ENCODE assay signal across 20 mouse cellular contexts in genomic region chr12:34579220-34579619, GRCm38 (mm10).
DNase-seq lines count a peak whose midpoint lies in the region; ATAC-seq and TF ChIP-seq lines count a peak whose summit lies in the region.
"Had no signal": no experiment of that assay in that cellular context is flagged by ENCODE, and none has a peak within 500 bp of the region (broad histone marks: within the 10 kb centered on the region; RNA-seq: fewer than 3 reads in every experiment).

No protein-coding gene starts in this region.

- 42% methylated on average over 1 of the region's 1 CpGs for WGBS in heart, embryonic 10.5 days
- WGBS in heart, embryonic 14.5 days: 28% methylated on average over 1 of the region's 1 CpGs
- 46% methylated on average over 1 of the region's 1 CpGs for WGBS in heart, postnatal 0 days

- H3K9ac ChIP-seq in heart, embryonic 14.5 days (ENCODE audit: low read length): no peak overlapping the region
- no peak overlapping the region for H3K9ac ChIP-seq in heart, postnatal 0 days (replicated peaks; ENCODE audit: low read depth, low read length)
- H3K9ac ChIP-seq: embryonic facial prominence, embryonic 15.5 days; forebrain, embryonic 15.5 days; hindbrain, embryonic 13.5 days had no signal

- intact Hi-C loops in heart, postnatal 14 days (cut with DNase I): no loop called here
- intact Hi-C loops in heart, postnatal 36 days (cut with DNase I): no loop called here

- no peak; the same call in 1 of the 2 replicates for ATAC-seq in heart, embryonic 14.5 days (ENCODE audit: insufficient number of reproducible peaks, insufficient read depth, low FRiP score, low read depth)
- ATAC-seq in heart, postnatal 0 days (ENCODE audit: insufficient read depth, low read depth): peak; percentile 64
- ATAC-seq: forebrain, embryonic 15.5 days; hindbrain, postnatal 0 days had no signal

- H3K9me3 ChIP-seq in heart, embryonic 10.5 days: no peaks in the 10 kb centered on the region
- H3K9me3 ChIP-seq in heart, embryonic 14.5 days (ENCODE audit: control insufficient read depth, low read length): no peaks in the 10 kb centered on the region
- H3K9me3 ChIP-seq in heart, postnatal 0 days (replicated peaks; ENCODE audit: control insufficient read depth, low read length): no peaks in the 10 kb centered on the region
- H3K9me3 ChIP-seq: embryonic facial prominence, embryonic 15.5 days; forebrain, embryonic 10.5 days; forebrain, embryonic 15.5 days; hindbrain, embryonic 13.5 days had no signal

- peak overlapping the region; percentile 62; the same call in 1 of the 2 replicates for H3K27ac ChIP-seq in heart, embryonic 10.5 days
- peak overlapping the region; percentile 49 to 72; a peak in 3 of 4 replicates for H3K27ac ChIP-seq in heart, embryonic 14.5 days (replicated peaks in 1 of 2; ENCODE audit: control insufficient read depth in 1 of 2, insufficient read depth in 1 of 2, low read depth in 2 of 2, low read length in 2 of 2)
- H3K27ac ChIP-seq in heart, postnatal 0 days (ENCODE audit: low read depth): peak overlapping the region; percentile 65
- H3K27ac ChIP-seq: embryonic facial prominence, embryonic 15.5 days; forebrain, embryonic 10.5 days; forebrain, embryonic 15.5 days; hindbrain, embryonic 13.5 days; hindbrain, postnatal 0 days had no signal

- H3K4me1 ChIP-seq in heart, embryonic 10.5 days: peaks cover 9% of the 10 kb centered on the region; the same call in 1 of the 2 replicates
- H3K4me1 ChIP-seq in heart, embryonic 14.5 days (ENCODE audit: control insufficient read depth in 2 of 2, insufficient read depth in 2 of 2, low read length in 2 of 2): peaks cover 2 to 5% of the 10 kb centered on the region in 2 experiments; a peak in 3 of 4 replicates
- 0 out of 2 replicates have a peak, but pooled peaks cover 6% of the 10 kb centered on the region for H3K4me1 ChIP-seq in heart, postnatal 0 days (ENCODE audit: control insufficient read depth, insufficient read depth)
- H3K4me1 ChIP-seq: embryonic facial prominence, embryonic 15.5 days; forebrain, embryonic 15.5 days; hindbrain, embryonic 13.5 days had no signal

- H3K27me3 ChIP-seq in heart, embryonic 10.5 days (ENCODE audit: insufficient read depth, poor library complexity, severe bottlenecking): no peaks in the 10 kb centered on the region
- H3K27me3 ChIP-seq in heart, embryonic 14.5 days (ENCODE audit: control insufficient read depth, insufficient read depth, low read length): no peaks in the 10 kb centered on the region
- no peaks in the 10 kb centered on the region for H3K27me3 ChIP-seq in heart, postnatal 0 days (ENCODE audit: control insufficient read depth, insufficient read depth, low read length)
- H3K27me3 ChIP-seq: embryonic facial prominence, embryonic 15.5 days; forebrain, embryonic 15.5 days; hindbrain, embryonic 13.5 days had no signal

- TF ChIP-seq EP300 in heart, postnatal 0 days (IDR thresholded peaks at IDR 0.05; ENCODE audit: low read depth): no peak

- H3K4me3 ChIP-seq in heart, embryonic 10.5 days: no peak overlapping the region
- no peak overlapping the region for H3K4me3 ChIP-seq in heart, embryonic 14.5 days (ENCODE audit: control insufficient read depth in 1 of 2, insufficient read depth in 1 of 2, low read depth in 1 of 2, low read length in 2 of 2)
- H3K4me3 ChIP-seq in heart, postnatal 0 days (ENCODE audit: low read depth, low read length): no peak overlapping the region
- H3K4me3 ChIP-seq: embryonic facial prominence, embryonic 15.5 days; erythroblast, embryonic 14.5 days; forebrain, embryonic 10.5 days; forebrain, embryonic 15.5 days; hindbrain, embryonic 13.5 days had no signal

- no peaks in the 10 kb centered on the region for H3K36me3 ChIP-seq in heart, embryonic 10.5 days
- H3K36me3 ChIP-seq in heart, embryonic 14.5 days (ENCODE audit: control insufficient read depth, insufficient read depth, low read length): no peaks in the 10 kb centered on the region
- no peaks in the 10 kb centered on the region for H3K36me3 ChIP-seq in heart, postnatal 0 days (replicated peaks; ENCODE audit: control insufficient read depth, insufficient read depth, low read length)
- H3K36me3 ChIP-seq: embryonic facial prominence, embryonic 15.5 days; forebrain, embryonic 10.5 days; forebrain, embryonic 15.5 days; hindbrain, embryonic 13.5 days had no signal

- H3K4me2 ChIP-seq in heart, embryonic 14.5 days (ENCODE audit: low read length): no peak overlapping the region
- H3K4me2 ChIP-seq in heart, postnatal 0 days (ENCODE audit: low read depth, low read length): no peak overlapping the region
- H3K4me2 ChIP-seq: embryonic facial prominence, embryonic 15.5 days; forebrain, embryonic 15.5 days; hindbrain, embryonic 13.5 days had no signal

- TF ChIP-seq CTCF in heart, postnatal 0 days (IDR thresholded peaks at IDR 0.05; ENCODE audit: low read depth): no peak

- no peak for DNase-seq in heart, embryonic 10.5 days (ENCODE audit: low spot score)
- DNase-seq in heart, postnatal 14 days: no peak
- no peak for DNase-seq in heart, postnatal 36 days
- DNase-seq in heart, postnatal 0 days (ENCODE audit: low spot score): peak; percentile 26
- DNase-seq in Muller cell, postnatal 12 days (ENCODE audit: inconsistent ontology term): no peak
- DNase-seq: adrenal gland, postnatal 10 days; cerebellum, adult 11 months; cerebellum, adult 8-10 months; cerebellum, postnatal 14 days; embryo, embryonic 11 days; gastrocnemius, postnatal 36 days; kidney, adult 11 months; kidney, adult 9 months had no signal
